Mouse (Mus musculus) cortical plate, adult 2 months (tissue): ENCODE data around the gene Tmem50a.

Experiments
- CTCF ChIP-seq: fragments of 200-500 bp; IDR thresholded peaks from 2 replicates; pipeline ENCODE4 v1.5.1; 2011; ENCODE audit warnings: mild to moderate bottlenecking, control low read depth, low read length; ENCODE audit not compliant: insufficient read depth; ENCODE audit errors: extremely low read depth
- POLR2A ChIP-seq: fragments of 200-500 bp; IDR thresholded peaks from 2 replicates; pipeline ENCODE4 v1.6.1; 2011; ENCODE audit warnings: mild to moderate bottlenecking, low read length, control low read depth; ENCODE audit not compliant: insufficient read depth; ENCODE audit errors: extremely low read depth

- TF ChIP-seq CTCF = no peak
- peak; percentile 76 for TF ChIP-seq POLR2A
Measured at GRCm38 (mm10) chr4:134930684-134931481, 16.1 kb upstream of the Tmem50a start, which contains the start of gene Syf2.
